Mouse (Mus musculus): ENCODE measurements around the gene Vpreb2.

DNA sequence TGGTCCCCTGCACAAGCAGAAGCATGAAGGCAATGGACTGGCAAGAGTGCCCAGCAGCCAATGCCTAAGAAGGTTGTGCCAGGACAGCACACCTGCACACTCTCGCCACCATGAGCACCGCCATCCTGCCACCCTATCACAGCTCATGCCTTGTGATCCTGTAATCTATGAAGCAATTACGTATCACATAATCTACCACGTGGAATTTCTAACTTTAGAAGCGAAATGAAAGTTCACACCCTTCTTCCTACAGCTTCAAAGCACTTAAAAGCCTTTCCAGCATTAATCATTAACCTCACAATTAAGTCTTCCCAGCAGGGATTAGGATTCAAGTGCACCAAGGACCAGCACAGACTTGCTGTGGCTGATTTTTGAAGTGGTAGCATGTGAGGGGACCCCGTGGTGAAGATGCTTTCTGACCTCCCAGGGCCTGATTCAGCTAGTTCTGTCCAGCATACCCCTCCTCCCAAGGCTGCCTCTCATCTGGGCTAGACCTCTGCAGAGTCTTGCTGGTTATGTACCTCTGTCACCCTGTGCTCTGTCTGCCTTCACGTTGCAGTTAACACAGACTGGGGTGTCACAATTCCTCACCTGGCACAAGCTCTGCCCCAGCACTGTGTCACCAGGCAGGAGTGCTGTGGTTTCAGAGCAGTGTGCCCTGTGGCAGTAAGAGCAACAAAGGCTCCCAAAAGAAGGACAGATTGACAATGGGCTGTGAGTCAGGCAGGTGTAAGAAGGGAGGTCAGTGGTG, 35.0 kb upstream of the Vpreb2 start:
- TF ChIP-seq CTCF (IDR thresholded peaks at IDR 0.05; ENCODE audit: insufficient read depth, low read length): no peak
- peak; percentile 35; the same call in 1 of the 2 replicates for TF ChIP-seq POLR2A (IDR thresholded peaks at IDR 0.05; ENCODE audit: borderline replicate concordance, extremely low read depth, low read depth, low read length)

Data from lung, adult 2 months (tissue).